Mouse (Mus musculus) myocyte (in vitro differentiated cells): ENCODE measurements around the gene Map7d2. TPM values are rescaled to one million over a fixed set of nuclear protein-coding genes. Genes with fewer than 3 reads are reported as not detected.
"Not testable (repeated sequence)": the region's sequence is repeated elsewhere in the genome, so short reads cannot be mapped to it uniquely, and the experiment has no call there.

Experiments used
- H3K27me3 ChIP-seq: one replicate; pipeline ENCODE4 v1.6.1; 2011; ENCODE audit not compliant: control insufficient read depth, insufficient read depth, insufficient read length
- H3K36me3 ChIP-seq: one replicate; pipeline ENCODE4 v1.6.1; 2011; ENCODE audit not compliant: control insufficient read depth, insufficient read depth
- H3K4me2 ChIP-seq: one replicate; pipeline ENCODE4 v1.6.1; 2011; ENCODE audit warnings: low read depth, control low read depth
- H3K4me3 ChIP-seq: one replicate; pipeline ENCODE4 v1.5.1; 2011; ENCODE audit warnings: mild to moderate bottlenecking, control low read depth, moderate library complexity
- H3K79me2 ChIP-seq: one replicate; pipeline ENCODE4 v1.6.1; 2011; ENCODE audit not compliant: control insufficient read depth, insufficient read depth
- H3ac ChIP-seq: one replicate; pipeline ENCODE4 v1.6.1; 2011; ENCODE audit not compliant: control insufficient read depth, insufficient read length
- CEBPB ChIP-seq: IDR thresholded peaks from 2 replicates; pipeline ENCODE4 v1.6.1; 2011; ENCODE audit warnings: mild to moderate bottlenecking, moderate library complexity; ENCODE audit not compliant: poor library complexity, insufficient read depth, severe bottlenecking
- E2F4 ChIP-seq: IDR thresholded peaks from one replicate; pipeline ENCODE4 v1.6.1; 2011; ENCODE audit warnings: mild to moderate bottlenecking, control low read depth, moderate library complexity; ENCODE audit not compliant: insufficient read depth
- MAX ChIP-seq: IDR thresholded peaks from one replicate; pipeline ENCODE4 v1.6.1; 2011; ENCODE audit warnings: low read depth, mild to moderate bottlenecking, control low read depth
- MYOD1 ChIP-seq, 3 experiments: IDR thresholded peaks; one replicate each; pipeline ENCODE4 v1.6.1; 2011; ENCODE audit warnings: control low read depth in 2 of 3, low read depth in 2 of 3, mild to moderate bottlenecking in 2 of 3, moderate library complexity in 1 of 3; ENCODE audit not compliant: insufficient read length in 2 of 3, control insufficient read depth in 1 of 3
- MYOG ChIP-seq, 3 experiments: IDR thresholded peaks; one replicate each; pipeline ENCODE4 v1.6.1; 2011; ENCODE audit warnings: control low read depth in 2 of 3, low read depth in 2 of 3, mild to moderate bottlenecking in 2 of 3; ENCODE audit not compliant: insufficient read length in 2 of 3, control insufficient read depth in 1 of 3, insufficient read depth in 1 of 3
- POLR2A ChIP-seq: IDR thresholded peaks from one replicate; pipeline ENCODE4 v1.6.1; 2011; ENCODE audit warnings: low read depth, mild to moderate bottlenecking, control low read depth, moderate library complexity; ENCODE audit not compliant: insufficient read length
- POLR2AphosphoS2 ChIP-seq: IDR thresholded peaks from one replicate; pipeline ENCODE4 v1.6.1; 2011; ENCODE audit warnings: low read depth, control low read depth; ENCODE audit not compliant: insufficient read length
- REST ChIP-seq: IDR thresholded peaks from one replicate; pipeline ENCODE4 v1.6.1; 2011; ENCODE audit warnings: mild to moderate bottlenecking, control low read depth, moderate library complexity; ENCODE audit not compliant: insufficient read depth, insufficient read length
- SRF ChIP-seq: IDR thresholded peaks from one replicate; pipeline ENCODE4 v1.6.1; 2011; ENCODE audit warnings: low read depth; ENCODE audit not compliant: control insufficient read depth, insufficient read length
- TCF12 ChIP-seq: IDR thresholded peaks from one replicate; pipeline ENCODE4 v1.6.1; 2011; ENCODE audit warnings: mild to moderate bottlenecking, control low read depth; ENCODE audit not compliant: poor library complexity, insufficient read depth, severe bottlenecking
- TCF3 ChIP-seq: IDR thresholded peaks from one replicate; pipeline ENCODE4 v1.6.1; 2011; ENCODE audit warnings: low read depth, control low read depth; ENCODE audit not compliant: insufficient read length
- USF1 ChIP-seq: IDR thresholded peaks from one replicate; pipeline ENCODE4 v1.6.1; 2011; ENCODE audit warnings: low read depth, mild to moderate bottlenecking, control low read depth, moderate library complexity
- polyA plus RNA-seq: library from polyadenylated mRNA; unstranded; fragments of >200 nt; fragmentation: generic; extraction: Trizol; gene quantifications from one replicate; pipeline ENCODE4 v1.2.1, GENCODE M21; 2012; ENCODE audit warnings: missing spikeins

Gene Map7d2
- polyA plus RNA-seq, 1 experiment: 0.02 TPM

DNA sequence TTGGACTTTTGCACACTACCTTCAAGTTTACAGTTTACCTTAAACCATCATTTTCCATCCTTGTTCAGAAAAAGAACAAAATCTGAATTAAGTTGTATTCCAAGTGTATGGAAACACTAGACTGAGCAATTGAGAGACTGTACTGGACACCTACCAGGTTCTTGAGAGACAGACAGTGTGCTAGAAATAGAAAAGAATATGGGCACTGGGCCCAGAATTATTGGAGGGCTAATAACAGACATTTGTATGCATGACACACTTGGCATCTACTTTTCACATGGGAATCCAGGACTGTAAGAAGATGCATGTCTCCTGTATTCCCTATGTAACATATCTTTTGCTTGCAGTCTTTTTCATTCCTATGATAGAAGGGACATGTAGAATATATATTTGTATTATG is 25.4 kb upstream of the Map7d2 start:
- H3K4me3 ChIP-seq: no peak overlapping the region
- no peak for TF ChIP-seq TCF3
- no peak for TF ChIP-seq USF1
- TF ChIP-seq POLR2A: no peak
- no peak for TF ChIP-seq SRF
- no peak for TF ChIP-seq CEBPB
- no peak for TF ChIP-seq TCF12
- no peak for TF ChIP-seq REST
- no peak for TF ChIP-seq POLR2AphosphoS2
- no peak for TF ChIP-seq E2F4
- TF ChIP-seq MYOG (IDR thresholded peaks at IDR 0.05; ENCODE audit: control insufficient read depth in 1 of 3, insufficient read depth in 1 of 3, insufficient read length in 2 of 3, low read depth in 2 of 3): no peak
- no peak for TF ChIP-seq MAX
- no peak for TF ChIP-seq MYOD1 (IDR thresholded peaks at IDR 0.05; ENCODE audit: control insufficient read depth in 1 of 3, insufficient read length in 2 of 3, low read depth in 2 of 3)
- no peaks in the 10 kb centered on the region for H3K36me3 ChIP-seq
- H3K27me3 ChIP-seq: no peaks in the 10 kb centered on the region
- H3ac ChIP-seq: no peak overlapping the region
- no peaks in the 10 kb centered on the region for H3K79me2 ChIP-seq
- no peak overlapping the region for H3K4me2 ChIP-seq

DNA sequence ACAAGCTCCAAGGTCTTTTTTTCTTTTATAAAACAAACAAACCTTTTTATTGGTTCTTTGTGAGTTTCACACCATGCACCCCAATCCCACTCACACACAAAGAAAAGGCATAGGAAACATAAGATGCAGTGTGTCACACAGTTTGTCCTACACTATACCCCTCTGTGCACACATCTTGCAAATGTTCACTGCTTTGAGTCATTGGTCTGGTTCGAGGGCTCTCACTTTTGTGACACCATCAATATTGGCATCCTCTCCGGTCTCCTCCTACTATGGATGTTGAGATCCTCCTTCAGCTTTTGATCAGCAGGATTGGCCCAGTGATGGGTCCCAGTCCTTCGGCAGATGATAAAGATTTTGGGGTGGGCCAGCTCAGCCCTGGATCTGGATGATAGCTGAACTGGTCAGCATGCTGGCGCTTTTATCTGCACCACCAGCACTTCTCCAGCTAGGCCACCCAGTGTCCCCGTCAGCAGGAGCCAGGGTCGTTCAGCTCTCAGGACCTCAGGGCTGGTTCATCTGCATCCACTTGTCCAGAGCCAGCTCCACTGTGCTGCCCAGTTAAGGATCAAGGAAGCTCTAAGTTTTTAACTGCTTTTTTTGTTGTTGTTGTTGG is 23.9 kb upstream of the Map7d2 start:
- Histone ChIP-seq H3K79me2 (no peaks in the 10 kb centered on the region), H3K36me3 (no peaks in the 10 kb centered on the region), H3K4me3 (no peak overlapping the region), H3ac (no peak overlapping the region), H3K27me3 (no peaks in the 10 kb centered on the region), H3K4me2 (no peak overlapping the region)
- TF ChIP-seq POLR2AphosphoS2 (peak; percentile 15), TCF3 (no peak)

DNA sequence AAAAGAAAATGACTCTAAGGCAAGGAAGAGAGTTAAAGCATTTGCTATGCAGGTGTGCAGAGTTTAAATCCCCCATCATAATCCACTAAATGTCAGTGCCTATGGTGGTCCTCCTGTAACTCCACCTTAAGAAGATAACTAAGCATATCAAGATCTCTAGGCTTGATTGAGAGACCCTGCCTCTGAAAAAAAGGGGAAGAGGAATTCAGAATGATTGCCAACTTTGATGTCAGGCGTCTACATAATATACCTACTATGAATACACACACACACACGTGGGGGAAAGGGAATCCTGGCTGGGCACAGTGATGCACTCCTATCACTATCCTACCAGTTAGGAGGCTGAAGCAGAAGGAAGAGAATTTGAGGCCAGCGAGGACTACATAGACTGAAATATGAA is 23.1 kb upstream of the Map7d2 start:
- no peak overlapping the region for H3K4me3 ChIP-seq
- H3K79me2 ChIP-seq: no peaks in the 10 kb centered on the region
- no peak for TF ChIP-seq TCF12
- no peaks in the 10 kb centered on the region for H3K36me3 ChIP-seq
- H3ac ChIP-seq: no peak overlapping the region
- H3K27me3 ChIP-seq: no peaks in the 10 kb centered on the region
- no peak overlapping the region for H3K4me2 ChIP-seq

DNA sequence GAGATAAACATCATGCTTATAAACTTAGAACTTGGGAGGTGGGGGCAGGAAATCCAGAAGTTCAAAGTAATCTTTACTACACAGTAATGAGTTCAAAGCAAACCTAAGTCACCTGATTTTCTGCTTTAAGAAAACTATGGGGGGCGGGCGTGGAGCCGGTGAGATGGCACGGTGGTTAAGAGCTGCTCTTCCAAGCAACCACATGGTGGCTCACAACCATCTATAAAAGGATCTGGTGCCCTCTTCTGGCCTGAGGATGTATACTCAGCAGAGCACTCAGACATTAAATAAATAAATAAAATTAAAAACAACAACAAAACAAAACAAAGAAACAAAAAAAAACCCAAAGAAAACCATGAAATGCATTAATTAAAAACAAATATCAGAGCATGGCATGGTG is 5.1 kb upstream of the Map7d2 start:
- no peak for TF ChIP-seq TCF3
- TF ChIP-seq CEBPB: no peak
- TF ChIP-seq REST: no peak
- TF ChIP-seq POLR2AphosphoS2: no peak
- TF ChIP-seq TCF12: no peak
- TF ChIP-seq MYOD1 (IDR thresholded peaks at IDR 0.05; ENCODE audit: control insufficient read depth in 1 of 3, insufficient read length in 2 of 3, low read depth in 2 of 3): no peak
- TF ChIP-seq MAX: no peak
- no peak for TF ChIP-seq POLR2A
- TF ChIP-seq MYOG (IDR thresholded peaks at IDR 0.05; ENCODE audit: control insufficient read depth in 1 of 3, insufficient read depth in 1 of 3, insufficient read length in 2 of 3, low read depth in 2 of 3): no peak
- TF ChIP-seq E2F4: no peak
- no peaks in the 10 kb centered on the region for H3K79me2 ChIP-seq
- H3K4me2 ChIP-seq: no peak overlapping the region
- H3K27me3 ChIP-seq: peaks cover 4% of the 10 kb centered on the region
- no peak overlapping the region for H3ac ChIP-seq
- no peak overlapping the region for H3K4me3 ChIP-seq
- H3K36me3 ChIP-seq: no peaks in the 10 kb centered on the region

DNA sequence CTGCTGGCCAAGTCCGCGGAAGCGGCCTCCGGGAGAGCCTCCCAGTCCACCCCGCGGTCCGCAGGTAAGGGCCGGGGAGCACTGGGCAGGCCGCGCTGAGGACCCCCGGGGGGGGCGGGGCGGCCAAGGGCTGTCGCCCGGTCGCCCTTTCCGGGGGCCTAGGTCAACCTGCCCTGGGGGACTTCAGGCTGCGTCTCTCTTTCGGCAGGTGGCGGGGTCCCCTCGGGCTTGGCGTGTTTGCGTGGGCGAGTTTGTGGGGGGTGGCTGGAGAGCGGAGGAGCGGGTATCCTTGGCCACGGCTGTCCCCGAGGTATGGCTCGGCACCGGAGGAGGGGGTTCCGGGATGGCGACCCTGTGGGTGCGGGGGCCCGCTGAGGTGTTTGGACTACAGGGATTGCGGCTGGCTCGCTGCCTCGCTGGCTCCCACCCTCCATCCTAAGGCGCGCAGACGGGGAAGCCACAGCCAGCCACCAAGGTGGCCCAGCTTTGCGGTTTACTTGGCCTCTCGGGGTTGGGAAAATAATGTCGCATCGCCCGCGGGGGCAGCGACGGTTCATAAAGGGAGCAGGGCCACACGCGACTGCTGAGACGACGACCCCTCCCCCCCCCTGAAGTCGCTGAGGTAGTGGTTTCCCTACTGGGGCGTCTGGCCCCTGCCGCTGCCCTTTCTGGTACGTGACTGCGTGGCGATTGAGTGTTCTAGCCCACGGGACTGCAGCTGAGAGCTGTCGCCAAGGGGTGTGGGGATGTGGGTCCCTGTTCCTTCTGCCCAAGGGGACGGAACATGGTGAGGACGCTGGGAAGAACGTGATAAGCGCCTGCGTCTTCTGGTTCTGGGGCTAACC is 679 bp downstream of the Map7d2 start:
- Histone ChIP-seq H3K27me3 (peaks cover 14% of the 10 kb centered on the region), H3K36me3 (no peaks in the 10 kb centered on the region), H3K4me3 (no peak overlapping the region), H3K4me2 (no peak overlapping the region), H3K79me2 (no peaks in the 10 kb centered on the region), H3ac (no peak overlapping the region)
- TF ChIP-seq USF1 (no peak), CEBPB (no peak), MYOG (IDR thresholded peaks at IDR 0.05; ENCODE audit: control insufficient read depth in 1 of 3, insufficient read depth in 1 of 3, insufficient read length in 2 of 3, low read depth in 2 of 3) (no peak), E2F4 (no peak), SRF (no peak), POLR2AphosphoS2 (no peak), MAX (no peak), REST (no peak), TCF3 (no peak), MYOD1 (IDR thresholded peaks at IDR 0.05; ENCODE audit: control insufficient read depth in 1 of 3, insufficient read length in 2 of 3, low read depth in 2 of 3) (no peak), TCF12 (no peak), POLR2A (no peak)

DNA sequence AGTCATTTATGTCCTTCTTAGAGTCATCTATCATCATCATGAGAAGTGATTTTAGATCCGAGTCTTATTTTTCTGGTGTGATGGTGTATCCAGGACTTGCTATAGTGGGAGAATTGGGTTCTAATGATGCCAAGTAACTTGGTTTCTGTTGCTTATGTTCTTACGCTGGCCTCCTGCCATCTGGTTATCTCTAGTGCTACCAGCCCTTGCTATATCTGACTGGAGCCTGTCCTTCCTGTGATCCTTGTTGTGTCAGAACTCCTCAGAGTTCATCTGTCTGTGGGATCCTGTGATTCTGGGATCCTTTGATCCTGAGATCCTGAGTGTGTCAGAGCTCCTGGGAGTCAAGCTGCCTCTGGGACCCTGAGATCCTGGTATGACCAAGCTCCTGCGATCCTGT is 16.1 kb downstream of the Map7d2 start:
- not testable (repeated sequence) for H3K4me2 ChIP-seq, H3ac ChIP-seq, H3K4me3 ChIP-seq, H3K27me3 ChIP-seq, H3K36me3 ChIP-seq, H3K79me2 ChIP-seq
